Mouse (Mus musculus): ENCODE measurements around the gene Zbtb7a. TPM values are rescaled to one million over a fixed set of nuclear protein-coding genes. Genes with fewer than 3 reads are reported as not detected.
"Not testable (repeated sequence)": the region's sequence is repeated elsewhere in the genome, so short reads cannot be mapped to it uniquely, and the experiment has no call there.

Gene Zbtb7a
- polyA plus RNA-seq, 1 experiment from 2014 or later, result 15.3 TPM

DNA sequence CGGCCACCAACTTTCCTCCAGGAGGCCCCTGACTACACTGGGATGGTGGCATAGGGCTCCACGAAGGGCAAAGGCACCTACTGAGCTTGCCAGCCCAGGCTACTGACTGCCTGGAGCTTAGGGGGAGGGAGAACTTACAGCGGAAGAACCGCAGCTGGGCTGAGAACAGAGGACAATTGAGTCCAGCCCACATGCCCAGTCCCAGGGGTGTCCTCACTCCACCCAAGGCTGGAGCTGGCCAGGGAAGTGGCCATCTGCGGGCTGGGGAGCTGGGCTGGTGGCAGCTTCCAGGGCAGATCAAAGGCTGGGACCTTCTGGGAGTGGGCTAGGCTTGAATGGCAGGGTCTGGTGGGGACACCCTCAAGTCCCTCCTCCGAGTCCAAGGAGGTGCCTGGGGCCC, 19.7 kb downstream of the Zbtb7a start:
- no peak for ATAC-seq (ENCODE audit: low FRiP score, low read depth)
- Histone ChIP-seq H3K9ac (no peak overlapping the region), H3K9me3 (no peaks in the 10 kb centered on the region), H3K27me3 (no peaks in the 10 kb centered on the region), H3K27ac (replicated peaks) (no peak overlapping the region), H3K36me3 (peaks cover 56% of the 10 kb centered on the region), H3K4me2 (no peak overlapping the region), H3K4me3 (no peak overlapping the region), H3K4me1 (replicated peaks) (no peaks in the 10 kb centered on the region)
- WGBS, result 81% methylated on average over 6 of the region's 6 CpGs

DNA sequence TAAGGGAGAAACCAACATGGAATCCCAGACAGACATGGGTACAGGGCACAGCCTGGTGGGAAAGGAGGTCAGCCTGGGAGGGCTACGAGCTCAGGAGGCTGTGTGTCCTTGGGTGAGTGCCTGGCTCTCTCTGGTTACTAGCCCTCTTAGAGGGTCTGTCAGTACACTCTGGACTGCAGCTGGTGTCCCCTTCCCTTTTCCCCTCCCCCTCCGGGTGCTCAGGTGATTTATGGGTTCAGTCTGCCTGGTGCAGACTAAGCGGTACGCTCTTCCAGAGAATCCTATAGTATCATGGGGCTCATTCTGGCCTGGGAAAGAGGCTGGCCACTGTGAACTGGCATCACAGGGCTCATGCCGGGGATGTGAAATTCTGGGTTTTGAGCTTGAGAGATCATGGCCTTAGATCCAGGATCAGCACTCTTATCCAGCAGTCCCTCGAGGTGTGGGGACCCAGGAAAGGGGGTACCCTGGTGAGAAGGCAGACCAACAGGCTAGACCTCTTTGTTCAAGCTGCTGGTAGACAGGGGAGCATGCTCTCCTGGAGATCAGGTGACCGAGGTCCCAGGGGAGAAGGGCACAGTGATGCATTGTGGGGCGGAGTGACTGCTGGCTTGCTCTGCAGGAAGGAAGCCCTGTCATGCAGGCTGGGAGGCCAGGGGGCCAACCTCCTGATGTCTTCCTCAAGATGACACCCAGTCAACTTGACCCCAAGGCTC, 26.7 kb downstream of the Zbtb7a start:
- Histone ChIP-seq H3K4me2 (no peak overlapping the region), H3K4me1 (replicated peaks) (peaks cover 35% of the 10 kb centered on the region), H3K9me3 (no peaks in the 10 kb centered on the region), H3K27ac (replicated peaks) (no peak overlapping the region), H3K36me3 (peaks cover 38% of the 10 kb centered on the region), H3K4me3 (no peak overlapping the region), H3K27me3 (no peaks in the 10 kb centered on the region), H3K9ac (no peak overlapping the region)
- 72% methylated on average over 8 of the region's 8 CpGs for WGBS
- ATAC-seq (ENCODE audit: low FRiP score, low read depth), result no peak

DNA sequence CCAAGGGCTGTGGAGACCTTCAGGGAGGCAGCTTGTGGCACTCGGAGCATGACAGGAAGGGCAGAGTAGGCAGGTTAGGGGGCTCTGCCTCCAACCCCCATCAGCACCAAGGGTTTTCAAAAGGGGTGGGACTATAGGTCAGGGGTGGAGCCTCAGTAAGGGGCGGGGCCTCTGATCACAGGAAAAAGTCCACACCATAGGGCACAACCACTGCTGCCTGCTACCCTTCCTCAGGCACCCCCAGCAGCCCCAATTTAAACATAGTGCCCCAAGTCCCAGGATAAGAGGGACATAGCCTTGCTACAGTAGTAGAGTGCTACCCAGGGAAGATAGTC, 27.3 kb downstream of the Zbtb7a start:
- H3K27me3 ChIP-seq, result no peaks in the 10 kb centered on the region
- H3K9me3 ChIP-seq, result no peaks in the 10 kb centered on the region
- H3K4me2 ChIP-seq, result no peak overlapping the region
- peaks cover 39% of the 10 kb centered on the region for H3K4me1 ChIP-seq (replicated peaks)
- H3K9ac ChIP-seq, result no peak overlapping the region
- ATAC-seq (ENCODE audit: low FRiP score, low read depth), result no peak
- no peak overlapping the region for H3K27ac ChIP-seq (replicated peaks)
- 60% methylated on average over 2 of the region's 2 CpGs for WGBS
- H3K4me3 ChIP-seq, result no peak overlapping the region
- peaks cover 32% of the 10 kb centered on the region for H3K36me3 ChIP-seq

DNA sequence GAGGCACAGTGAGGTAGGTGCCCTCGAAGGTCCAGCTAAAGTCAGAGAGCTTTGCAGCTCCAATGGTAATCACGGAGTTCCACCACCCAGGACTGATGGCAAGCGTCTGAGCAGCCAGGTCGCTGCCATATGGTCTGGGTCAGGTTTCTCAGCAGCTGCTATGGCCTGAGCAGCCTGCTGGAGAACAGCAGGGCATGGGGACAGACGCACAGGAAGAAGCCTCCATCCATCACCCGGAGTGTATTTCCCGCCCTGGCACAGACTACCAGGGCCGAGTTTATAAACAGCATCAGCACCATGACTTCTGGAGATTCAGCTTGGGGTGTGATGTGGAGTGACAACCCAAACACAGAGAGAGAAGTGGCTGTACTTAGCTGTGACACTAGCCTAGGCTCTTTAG, 30.1 kb downstream of the Zbtb7a start:
- H3K27ac ChIP-seq (replicated peaks), result no peak overlapping the region
- WGBS, result 76% methylated on average over 8 of the region's 8 CpGs
- ATAC-seq (ENCODE audit: low FRiP score, low read depth), result no peak
- peaks cover 16% of the 10 kb centered on the region for H3K36me3 ChIP-seq
- H3K9ac ChIP-seq, result no peak overlapping the region
- H3K4me2 ChIP-seq, result no peak overlapping the region
- no peaks in the 10 kb centered on the region for H3K27me3 ChIP-seq
- no peak overlapping the region for H3K4me3 ChIP-seq
- H3K4me1 ChIP-seq (replicated peaks), result peaks cover 53% of the 10 kb centered on the region
- no peaks in the 10 kb centered on the region for H3K9me3 ChIP-seq

DNA sequence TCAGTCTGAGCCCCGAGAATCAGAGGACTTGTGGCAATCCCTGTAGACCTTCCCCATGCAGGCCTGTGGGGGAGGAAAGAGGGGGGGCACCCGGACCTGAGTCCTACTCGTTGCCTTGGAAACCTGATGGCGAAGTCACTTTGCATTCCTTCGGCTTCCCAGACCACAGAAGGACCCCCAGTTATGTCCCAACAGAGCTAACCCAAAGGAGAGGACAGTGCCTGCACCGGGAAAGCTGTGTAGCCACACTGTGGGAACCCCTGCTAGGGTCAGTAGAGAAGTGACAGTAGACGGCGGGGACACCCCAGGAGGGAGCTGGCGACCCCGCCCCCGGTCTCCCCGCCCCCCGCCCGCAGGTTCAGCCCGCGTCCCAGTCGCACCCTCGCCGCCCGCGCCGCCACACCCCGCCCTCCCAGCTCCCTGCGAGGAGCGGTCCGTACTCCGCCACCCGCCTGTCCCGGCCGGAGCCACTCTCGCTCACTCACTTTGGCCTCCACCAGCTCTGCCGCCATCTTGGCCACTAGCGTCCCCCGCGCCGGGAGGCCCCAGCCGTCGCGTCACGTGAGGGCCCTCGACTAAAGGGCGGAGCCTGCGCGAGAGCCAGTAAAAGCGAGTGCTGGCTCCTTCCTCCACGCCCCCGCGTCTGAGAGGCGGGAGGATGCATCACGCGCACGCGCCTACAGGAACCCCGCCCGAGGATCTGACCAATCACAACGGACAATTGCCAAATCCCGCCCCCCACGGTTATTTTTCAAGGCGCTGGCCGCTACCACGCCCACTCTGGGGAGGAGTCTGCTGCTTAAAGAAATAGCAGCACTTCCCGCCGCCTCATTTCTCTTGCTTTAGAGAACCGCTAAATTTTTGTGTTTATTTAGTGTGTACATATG, 32.4 kb downstream of the Zbtb7a start, which contains the start of gene Pias4:
TSS of gene Pias4 (minus strand) at position 724 of the 887 bp plus-strand sequence.
- Histone ChIP-seq H3K4me2 (peak within 1 kb of the TSS; percentile 87), H3K36me3 (peaks cover 10% of the 10 kb centered on the region), H3K9me3 (no peaks in the 10 kb centered on the region), H3K4me3 (peak within 1 kb of the TSS; percentile 76), H3K27ac (replicated peaks) (peak within 1 kb of the TSS; percentile 79), H3K9ac (peak within 1 kb of the TSS; percentile 73), H3K4me1 (replicated peaks) (peaks cover 42% of the 10 kb centered on the region), H3K27me3 (no peaks in the 10 kb centered on the region)
- WGBS, result under 1% methylated on average over 61 of the region's 64 CpGs
- peak; percentile 91 for ATAC-seq (ENCODE audit: low FRiP score, low read depth)

DNA sequence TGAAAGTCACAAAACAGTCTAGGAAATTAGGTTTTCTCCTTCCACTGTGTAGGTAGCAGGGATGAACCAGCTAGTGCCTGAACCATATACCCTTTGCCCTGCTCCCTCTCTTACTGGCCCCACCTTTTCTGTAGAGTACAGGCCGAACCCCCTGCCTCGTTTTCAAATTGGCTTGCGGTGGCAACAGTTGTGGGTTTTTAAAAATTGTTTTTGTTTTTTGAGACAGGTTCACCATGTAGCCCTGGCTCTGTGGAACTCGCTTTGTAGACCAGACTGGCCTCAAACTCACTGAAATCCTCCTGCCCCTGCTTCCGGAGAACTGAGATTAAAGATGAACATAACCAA, 33.0 kb downstream of the Zbtb7a start:
- Histone ChIP-seq H3K4me2 (peak overlapping the region; percentile 87), H3K9ac (peak overlapping the region; percentile 49; the same call in 1 of the 2 replicates), H3K27ac (replicated peaks) (peak overlapping the region; percentile 79), H3K4me3 (peak overlapping the region; percentile 76), H3K9me3 (no peaks in the 10 kb centered on the region), H3K4me1 (replicated peaks) (peaks cover 45% of the 10 kb centered on the region), H3K36me3 (peaks cover 6% of the 10 kb centered on the region; the same call in 1 of the 2 replicates), H3K27me3 (no peaks in the 10 kb centered on the region)
- ATAC-seq (ENCODE audit: low FRiP score, low read depth), result peak; percentile 50
- 10% methylated on average over 5 of the region's 5 CpGs for WGBS

DNA sequence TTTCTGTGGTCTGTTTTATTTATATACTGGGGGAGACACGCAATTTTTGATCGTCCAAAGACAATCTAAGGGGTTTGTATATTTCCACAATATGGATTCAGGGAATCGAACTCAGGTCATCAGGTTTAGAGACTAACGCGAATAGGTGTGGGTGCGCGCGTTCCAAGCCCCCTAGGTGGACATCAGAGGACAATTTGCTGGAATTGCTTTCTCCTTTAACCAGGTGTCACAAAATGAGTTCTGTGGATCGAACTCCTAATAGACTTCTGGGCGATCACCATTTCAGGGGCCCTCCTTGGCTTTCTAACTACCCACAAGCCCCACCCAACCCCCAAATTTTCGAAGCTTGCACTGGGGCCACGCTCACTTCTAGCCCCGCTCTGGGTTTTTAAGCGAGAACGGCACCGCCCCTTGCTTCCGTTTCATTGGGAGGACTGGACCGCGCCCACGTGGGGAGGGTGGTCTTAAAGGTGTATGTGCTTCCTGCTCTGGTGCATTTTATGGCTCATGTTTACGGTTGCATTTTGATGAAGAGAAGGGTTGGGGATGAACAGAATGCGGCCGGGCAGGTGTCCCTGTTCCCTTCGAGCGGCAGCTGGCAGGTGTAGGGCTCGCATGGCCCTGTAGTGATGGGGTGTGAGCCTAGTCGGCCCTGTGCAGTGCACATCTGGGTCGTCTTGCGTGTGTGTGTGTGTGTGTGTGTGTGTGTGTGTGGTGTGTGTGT, 33.7 kb downstream of the Zbtb7a start:
- H3K9ac ChIP-seq, result peak overlapping the region; percentile 49
- no peaks in the 10 kb centered on the region for H3K9me3 ChIP-seq
- no peaks in the 10 kb centered on the region for H3K27me3 ChIP-seq
- H3K4me2 ChIP-seq, result peak overlapping the region; percentile 87
- no peak for ATAC-seq (ENCODE audit: low FRiP score, low read depth)
- peaks cover 3% of the 10 kb centered on the region; the same call in 1 of the 2 replicates for H3K36me3 ChIP-seq
- H3K4me1 ChIP-seq (replicated peaks), result peaks cover 51% of the 10 kb centered on the region
- 3% methylated on average over 29 of the region's 29 CpGs for WGBS
- H3K4me3 ChIP-seq, result peak overlapping the region; percentile 76
- peak overlapping the region; percentile 79 for H3K27ac ChIP-seq (replicated peaks)

DNA sequence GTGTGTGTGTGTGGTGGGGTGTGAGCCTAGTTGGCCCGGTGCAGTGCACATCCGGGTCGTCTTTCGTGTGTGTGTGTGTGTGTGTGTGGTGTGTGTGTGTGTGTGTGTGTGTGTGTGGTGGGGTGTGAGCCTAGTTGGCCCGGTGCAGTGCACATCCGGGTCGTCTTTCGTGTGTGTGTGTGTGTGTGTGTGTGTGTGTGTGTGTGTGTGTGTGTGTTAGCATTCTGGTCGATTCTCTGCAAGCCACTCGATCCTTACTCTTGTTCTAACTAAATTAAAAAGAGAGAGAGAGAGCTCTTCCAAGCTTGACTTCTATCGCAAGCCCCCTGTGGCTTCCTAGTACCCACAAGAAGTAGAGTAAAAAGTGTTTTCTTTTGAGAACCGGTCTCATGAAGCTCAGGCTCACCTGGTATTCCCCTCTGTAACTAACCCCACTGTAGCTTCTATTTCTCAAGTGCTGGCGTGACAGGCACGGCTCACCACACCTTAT, 34.4 kb downstream of the Zbtb7a start:
- Histone ChIP-seq H3K4me2 (peak overlapping the region; percentile 87; the same call in 1 of the 2 replicates), H3K27ac (replicated peaks) (peak overlapping the region; percentile 70), H3K4me1 (replicated peaks) (peaks cover 58% of the 10 kb centered on the region)
- H3K9ac ChIP-seq; H3K9me3 ChIP-seq; H3K4me3 ChIP-seq; H3K36me3 ChIP-seq; ATAC-seq (ENCODE audit: low FRiP score, low read depth); H3K27me3 ChIP-seq: not testable (repeated sequence)
- 41% methylated on average over 6 of the region's 14 CpGs for WGBS

DNA sequence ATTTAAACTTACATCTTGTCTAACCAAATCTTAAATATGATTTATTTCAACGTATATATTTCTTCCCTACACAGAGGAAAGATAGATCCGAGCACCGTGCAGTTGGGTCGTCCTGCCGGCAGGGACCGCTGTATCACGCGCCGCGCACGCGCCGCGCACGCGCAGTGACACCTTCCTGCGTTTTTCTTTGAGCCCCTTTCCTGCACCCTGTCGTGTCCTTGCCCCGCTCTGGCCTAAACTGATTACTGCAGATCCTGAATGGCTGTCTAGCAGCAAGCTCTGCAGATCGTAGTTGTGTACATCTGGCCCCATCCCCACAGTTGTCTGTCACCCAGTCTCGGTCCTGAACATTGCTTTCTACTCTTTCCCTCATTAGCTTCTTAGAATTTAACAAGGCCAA, 38.1 kb downstream of the Zbtb7a start:
- Histone ChIP-seq H3K27me3 (no peaks in the 10 kb centered on the region), H3K36me3 (peaks cover 7% of the 10 kb centered on the region), H3K9me3 (no peaks in the 10 kb centered on the region), H3K9ac (peak overlapping the region; percentile 40; the same call in 1 of the 2 replicates), H3K4me1 (replicated peaks) (peaks cover 59% of the 10 kb centered on the region), H3K4me3 (peak overlapping the region; percentile 13; the same call in 1 of the 2 replicates), H3K4me2 (peak overlapping the region; percentile 49), H3K27ac (replicated peaks) (peak overlapping the region; percentile 90)
- peak; percentile 5; the same call in 1 of the 2 replicates for ATAC-seq (ENCODE audit: low FRiP score, low read depth)
- WGBS, result 3% methylated on average over 21 of the region's 21 CpGs

DNA sequence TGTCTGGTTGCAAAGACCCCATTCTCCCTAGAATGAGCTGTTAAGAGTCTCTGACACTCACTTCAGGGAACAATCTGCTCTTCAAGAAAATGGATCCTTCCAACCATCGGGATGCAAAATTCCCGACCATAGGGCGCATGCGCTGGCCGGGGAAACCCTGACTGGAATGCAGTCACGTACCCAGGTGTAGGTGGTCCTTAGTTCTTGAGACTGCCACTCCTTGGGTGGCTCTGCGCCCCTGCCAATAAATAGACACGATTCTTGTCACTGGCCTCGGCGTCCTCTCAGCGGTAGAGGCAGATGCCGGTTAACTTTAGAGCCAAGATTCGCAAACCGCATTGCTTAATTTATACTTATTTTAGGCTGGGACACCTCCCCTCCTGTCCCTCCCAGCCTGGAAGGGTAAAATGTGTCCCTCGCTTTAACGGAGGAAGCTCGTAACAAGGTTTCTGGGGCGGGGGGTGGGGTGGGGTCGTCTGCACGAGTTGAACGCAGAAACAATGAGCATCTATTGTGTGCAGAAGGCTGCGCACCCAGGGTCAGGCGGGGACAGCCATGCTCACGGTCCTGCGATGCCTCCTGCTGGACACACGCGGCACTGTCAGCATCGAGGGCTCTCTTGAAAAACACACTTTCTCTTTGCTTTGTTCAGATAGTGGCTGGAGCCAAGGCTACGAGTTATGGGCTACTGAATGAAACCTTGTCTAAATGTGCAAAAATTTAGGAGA, 39.8 kb downstream of the Zbtb7a start:
- H3K9me3 ChIP-seq, result no peaks in the 10 kb centered on the region
- H3K4me3 ChIP-seq, result peak overlapping the region; percentile 34
- H3K9ac ChIP-seq, result peak overlapping the region; percentile 35
- H3K27ac ChIP-seq (replicated peaks), result peak overlapping the region; percentile 90
- peaks cover 63% of the 10 kb centered on the region for H3K4me1 ChIP-seq (replicated peaks)
- H3K4me2 ChIP-seq, result peak overlapping the region; percentile 83
- no peaks in the 10 kb centered on the region for H3K27me3 ChIP-seq
- peaks cover 23% of the 10 kb centered on the region for H3K36me3 ChIP-seq
- peak; percentile 71 for ATAC-seq (ENCODE audit: low FRiP score, low read depth)
- 2% methylated on average over 29 of the region's 29 CpGs for WGBS

DNA sequence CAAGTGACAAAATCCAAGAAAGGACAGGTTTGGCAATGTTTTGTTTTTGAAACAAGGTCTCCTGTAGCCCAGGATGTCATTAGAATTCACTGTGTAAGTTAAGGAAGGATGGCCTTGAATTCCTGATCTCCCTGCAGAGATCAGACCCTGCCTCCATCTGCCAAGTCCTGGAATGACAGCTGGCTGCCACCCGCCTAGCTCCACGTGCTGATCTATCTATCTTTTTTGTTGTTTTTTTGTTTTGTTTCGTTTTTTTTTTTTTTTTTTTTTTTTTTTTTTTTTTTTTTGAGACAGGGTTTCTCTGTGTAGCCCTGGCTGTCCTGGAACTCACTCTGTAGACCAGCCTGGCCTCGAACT, 40.3 kb downstream of the Zbtb7a start:
- Histone ChIP-seq H3K27ac (replicated peaks) (peak overlapping the region; percentile 90), H3K4me3 (peak overlapping the region; percentile 34), H3K36me3 (peaks cover 29% of the 10 kb centered on the region), H3K4me1 (replicated peaks) (peaks cover 64% of the 10 kb centered on the region), H3K4me2 (peak overlapping the region; percentile 83)
- not testable (repeated sequence) for H3K9ac ChIP-seq; ATAC-seq (ENCODE audit: low FRiP score, low read depth); H3K27me3 ChIP-seq; H3K9me3 ChIP-seq
- 11% methylated on average over 4 of the region's 4 CpGs for WGBS

All from hindbrain, embryonic 15.5 days (tissue).